Mouse (Mus musculus) heart, embryonic 11.5 days (tissue): Measurements from ENCODE around the gene Rbm45. TPM values are rescaled to one million over a fixed set of nuclear protein-coding genes. Genes with fewer than 3 reads are reported as not detected.

Source experiments
- ATAC-seq: fragments of 200-750 bp; cut with Nextera tagmentation; replicated peaks from 2 replicates; pipeline ENCODE4 v1.8.0; 2017; ENCODE audit warnings: moderate library complexity; ENCODE audit not compliant: insufficient number of reproducible peaks, low FRiP score, low TSS enrichment
- H3K27ac ChIP-seq: fragments of 300-500 bp; sonication (generic); 2 replicates; pipeline ENCODE4 v1.5.1; 2014; ENCODE audit warnings: mild to moderate bottlenecking, low read depth, low read length
- H3K27me3 ChIP-seq: fragments of 300-500 bp; sonication (generic); 2 replicates; pipeline ENCODE4 v1.6.1; 2014; ENCODE audit warnings: mild to moderate bottlenecking, low read length, mixed read lengths; ENCODE audit not compliant: control insufficient read depth, insufficient read depth
- H3K36me3 ChIP-seq: fragments of 300-500 bp; sonication (generic); 2 replicates; pipeline ENCODE4 v1.6.1; 2014; ENCODE audit warnings: mild to moderate bottlenecking, low read length, moderate library complexity, mixed read lengths; ENCODE audit not compliant: control insufficient read depth, insufficient read depth
- H3K4me1 ChIP-seq: fragments of 300-500 bp; sonication (generic); 2 replicates; pipeline ENCODE4 v1.6.1; 2014; ENCODE audit warnings: low read length; ENCODE audit not compliant: control insufficient read depth, insufficient read depth
- H3K4me2 ChIP-seq: fragments of 300-500 bp; sonication (generic); 2 replicates; pipeline ENCODE4 v1.6.1; 2014; ENCODE audit warnings: mild to moderate bottlenecking, moderate library complexity
- H3K4me3 ChIP-seq: fragments of 300-500 bp; sonication (generic); 2 replicates; pipeline ENCODE4 v1.5.1; 2014; ENCODE audit warnings: low read depth, low read length
- H3K9ac ChIP-seq: fragments of 300-500 bp; sonication (generic); 2 replicates; pipeline ENCODE4 v1.6.1; 2014; ENCODE audit warnings: mild to moderate bottlenecking, low read depth, low read length, moderate library complexity
- H3K9me3 ChIP-seq: fragments of 300-500 bp; sonication (generic); replicated peaks from 2 replicates; pipeline ENCODE4 v1.6.1; 2016; ENCODE audit warnings: low read length; ENCODE audit not compliant: control insufficient read depth
- WGBS: fragments of 180-500 bp; shearing (Covaris S2); extraction: QIAGEN DNeasy Blood & Tissue Kit; methylation state at CpG from one replicate; pipeline ENCODE4 v1.1.7; 2014; ENCODE audit not compliant: insufficient replicate concordance; 5-methylcytosine and 5-hydroxymethylcytosine counted together
- polyA plus RNA-seq: library from polyadenylated mRNA; unstranded; fragments of >200 nt; fragmentation: Nextera tagmentation; extraction: Ambion mirVana; gene quantifications from 2 replicates; pipeline ENCODE4 v1.2.1, GENCODE M21; 2014

Rbm45 gene
- polyA plus RNA-seq, 1 experiment from 2014 or later = 11.0 TPM

- Histone ChIP-seq H3K4me3 (peak overlapping the region; percentile 97), H3K4me2 (peak overlapping the region; percentile 88), H3K4me1 (peaks cover 7% of the 10 kb centered on the region; the same call in 1 of the 2 replicates), H3K36me3 (peaks cover 7% of the 10 kb centered on the region), H3K27ac (no peak overlapping the region), H3K27me3 (no peaks in the 10 kb centered on the region), H3K9ac (peak overlapping the region; percentile 94), H3K9me3 (no peaks in the 10 kb centered on the region)
- ATAC-seq = no peak
- WGBS = 3% methylated on average over 7 of the region's 7 CpGs
Observed at GRCm38 (mm10) chr2:76370656-76370922, 805 bp downstream of the Rbm45 start.

- H3K4me3 ChIP-seq = no peak overlapping the region
- H3K36me3 ChIP-seq = peaks cover 14% of the 10 kb centered on the region
- H3K9ac ChIP-seq = no peak overlapping the region
- H3K27ac ChIP-seq = peak overlapping the region; percentile 41; the same call in 1 of the 2 replicates
- no peak for ATAC-seq
- peaks cover 7% of the 10 kb centered on the region; the same call in 1 of the 2 replicates for H3K4me1 ChIP-seq
- H3K27me3 ChIP-seq = no peaks in the 10 kb centered on the region
- no peaks in the 10 kb centered on the region for H3K9me3 ChIP-seq
- WGBS = 50% methylated on average over 4 of the region's 4 CpGs
- H3K4me2 ChIP-seq = no peak overlapping the region; the same call in 1 of the 2 replicates
Observed at GRCm38 (mm10) chr2:76372244-76372643, 2.5 kb downstream of the Rbm45 start.

- Histone ChIP-seq H3K4me3 (no peak overlapping the region), H3K27me3 (no peaks in the 10 kb centered on the region), H3K4me2 (no peak overlapping the region), H3K4me1 (peaks cover 7% of the 10 kb centered on the region; the same call in 1 of the 2 replicates), H3K9me3 (no peaks in the 10 kb centered on the region), H3K9ac (no peak overlapping the region), H3K27ac (no peak overlapping the region), H3K36me3 (peaks cover 25% of the 10 kb centered on the region)
- ATAC-seq = no peak
- WGBS = 90% methylated on average over 6 of the region's 6 CpGs
Observed at GRCm38 (mm10) chr2:76374544-76375206, 4.9 kb downstream of the Rbm45 start.

GRCm38 (mm10) chr2:76378646-76379045 lies 8.9 kb downstream of the Rbm45 start:
- 93% methylated on average over 19 of the region's 19 CpGs for WGBS
- ATAC-seq = no peak
- Histone ChIP-seq H3K9me3 (no peaks in the 10 kb centered on the region), H3K4me3 (no peak overlapping the region), H3K27ac (no peak overlapping the region), H3K4me1 (no peaks in the 10 kb centered on the region), H3K9ac (no peak overlapping the region), H3K27me3 (no peaks in the 10 kb centered on the region), H3K36me3 (peaks cover 26% of the 10 kb centered on the region), H3K4me2 (no peak overlapping the region)

- no peak overlapping the region for H3K4me3 ChIP-seq
- no peak overlapping the region for H3K27ac ChIP-seq
- no peaks in the 10 kb centered on the region for H3K27me3 ChIP-seq
- H3K36me3 ChIP-seq = peaks cover 2% of the 10 kb centered on the region; the same call in 1 of the 2 replicates
- ATAC-seq = no peak
- H3K4me1 ChIP-seq = no peaks in the 10 kb centered on the region
- H3K9ac ChIP-seq = no peak overlapping the region
- H3K4me2 ChIP-seq = no peak overlapping the region
- no peaks in the 10 kb centered on the region for H3K9me3 ChIP-seq
Observed at GRCm38 (mm10) chr2:76386531-76386930, 16.7 kb downstream of the Rbm45 start.

GRCm38 (mm10) chr2:76400178-76400577 lies 30.4 kb downstream of the Rbm45 start:
- peaks cover 6% of the 10 kb centered on the region; the same call in 1 of the 2 replicates for H3K27me3 ChIP-seq
- no peak for ATAC-seq
- H3K9me3 ChIP-seq = no peaks in the 10 kb centered on the region
- H3K4me1 ChIP-seq = no peaks in the 10 kb centered on the region
- no peak overlapping the region for H3K27ac ChIP-seq
- no peak overlapping the region for H3K9ac ChIP-seq
- H3K36me3 ChIP-seq = no peaks in the 10 kb centered on the region
- H3K4me2 ChIP-seq = no peak overlapping the region
- no peak overlapping the region for H3K4me3 ChIP-seq

- Histone ChIP-seq H3K27ac (no peak overlapping the region), H3K4me2 (peak overlapping the region; percentile 94), H3K9ac (peak overlapping the region; percentile 73), H3K4me3 (peak overlapping the region; percentile 83), H3K36me3 (no peaks in the 10 kb centered on the region), H3K9me3 (no peaks in the 10 kb centered on the region), H3K27me3 (peaks cover 9% of the 10 kb centered on the region; the same call in 1 of the 2 replicates), H3K4me1 (peaks cover 6% of the 10 kb centered on the region; the same call in 1 of the 2 replicates)
- ATAC-seq = 0 out of 2 replicates have a peak, but pooled peaks have one; percentile 10
- WGBS = 3% methylated on average over 15 of the region's 15 CpGs
Observed at GRCm38 (mm10) chr2:76405596-76406150, 35.9 kb downstream of the Rbm45 start.

GRCm38 (mm10) chr2:76406151-76406936 lies 36.6 kb downstream of the Rbm45 start, which contains the start of gene Osbpl6:
Gene Osbpl6, plus strand, starts transcription at chr2:76406508.
- peak within 1 kb of the TSS; percentile 83 for H3K4me3 ChIP-seq
- peak; percentile 84 for ATAC-seq
- peak within 1 kb of the TSS; percentile 46; the same call in 1 of the 2 replicates for H3K27ac ChIP-seq
- peak within 1 kb of the TSS; percentile 94 for H3K4me2 ChIP-seq
- H3K27me3 ChIP-seq = peaks cover 9% of the 10 kb centered on the region; the same call in 1 of the 2 replicates
- no peaks in the 10 kb centered on the region for H3K36me3 ChIP-seq
- H3K9ac ChIP-seq = peak within 1 kb of the TSS; percentile 77
- under 1% methylated on average over 84 of the region's 89 CpGs for WGBS
- H3K4me1 ChIP-seq = peaks cover 6% of the 10 kb centered on the region; the same call in 1 of the 2 replicates
- no peaks in the 10 kb centered on the region for H3K9me3 ChIP-seq
